Comparison of ENCODE assay signal across 16 mouse cellular contexts in genomic region chr17:49992625-49993603, GRCm38 (mm10).
DNase-seq lines count a peak whose midpoint lies in the region; ATAC-seq and TF ChIP-seq lines count a peak whose summit lies in the region.
"Had no signal": no experiment of that assay in that cellular context is flagged by ENCODE, and none has a peak within 500 bp of the region (broad histone marks: within the 10 kb centered on the region; RNA-seq: fewer than 3 reads in every experiment).

No protein-coding gene starts in this region.

- in situ Hi-C loops in CH12.LX (cut with MboI; ENCODE audit: low pct_ligation_motif_present, low pct_unique_long_range_greater_than_20kb, low sequenced_read_pairs), result no loop called here

- peaks cover 9 to 51% of the 10 kb centered on the region in 2 experiments for H3K36me3 ChIP-seq in CH12.LX (replicated peaks in 1 of 2; ENCODE audit: control insufficient read depth in 1 of 2, insufficient read depth in 1 of 2, low read length in 1 of 2)
- H3K36me3 ChIP-seq in kidney, embryonic 15.5 days, result no peaks in the 10 kb centered on the region
- H3K36me3 ChIP-seq: midbrain, embryonic 12.5 days had no signal

- H3K4me1 ChIP-seq in CH12.LX (ENCODE audit: control insufficient read depth in 1 of 2, insufficient read depth in 2 of 2), result peaks cover 5 to 38% of the 10 kb centered on the region in 2 experiments
- peaks cover 7% of the 10 kb centered on the region for H3K4me1 ChIP-seq in kidney, embryonic 15.5 days
- H3K4me1 ChIP-seq: midbrain, embryonic 12.5 days had no signal

- H3K79me2 ChIP-seq in CH12.LX (replicated peaks; ENCODE audit: control insufficient read depth, extremely low read depth, insufficient read depth, poor library complexity, severe bottlenecking), result no peaks in the 10 kb centered on the region

- no peak overlapping the region for H3K4me3 ChIP-seq in CH12.LX (replicated peaks in 1 of 3; ENCODE audit: low read depth in 2 of 3, low read length in 2 of 3, poor library complexity in 1 of 3)
- H3K4me3 ChIP-seq in kidney, embryonic 15.5 days (replicated peaks), result no peak overlapping the region
- H3K4me3 ChIP-seq: midbrain, embryonic 12.5 days; myocyte had no signal

- dilution Hi-C loops in CH12.LX (cut with MboI; ENCODE audit: extremely low pct_ligation_motif_present, extremely low pct_unique_long_range_greater_than_20kb, low sequenced_read_pairs), result no loop called here

- H3K9me3 ChIP-seq in CH12.LX (replicated peaks; ENCODE audit: low read length), result no peaks in the 10 kb centered on the region
- no peaks in the 10 kb centered on the region for H3K9me3 ChIP-seq in kidney, embryonic 15.5 days (replicated peaks)
- H3K9me3 ChIP-seq: midbrain, embryonic 12.5 days had no signal

- ATAC-seq in inflammation-experienced regulatory T-cells, adult 6 months, result peak; percentile 83
- ATAC-seq in kidney, embryonic 15.5 days (replicated peaks; ENCODE audit: low FRiP score), result no peak
- ATAC-seq: Patski had no signal

- peak; percentile 29; the same call in 1 of the 2 replicates for TF ChIP-seq EP300 in CH12.LX (IDR thresholded peaks at IDR 0.05; ENCODE audit: low read length)

- peak overlapping the region; percentile 32; the same call in 1 of the 2 replicates for H3K27ac ChIP-seq in CH12.LX (ENCODE audit: insufficient read depth, low read depth)
- no peak overlapping the region for H3K27ac ChIP-seq in kidney, embryonic 15.5 days
- H3K27ac ChIP-seq: kidney, postnatal 0 days; midbrain, embryonic 12.5 days had no signal

- H3K27me3 ChIP-seq in CH12.LX (replicated peaks), result no peaks in the 10 kb centered on the region
- H3K27me3 ChIP-seq in kidney, embryonic 15.5 days, result no peaks in the 10 kb centered on the region
- H3K27me3 ChIP-seq: midbrain, embryonic 12.5 days had no signal

- no peak; the same call in 1 of the 2 replicates for TF ChIP-seq RAD21 in CH12.LX (IDR thresholded peaks at IDR 0.05; ENCODE audit: low read depth, low read length)

- WGBS in kidney, embryonic 15.5 days, result 59% methylated on average over 11 of the region's 11 CpGs

- H3K4me2 ChIP-seq in CH12.LX (ENCODE audit: insufficient read depth, low read depth, poor library complexity, severe bottlenecking), result no peak overlapping the region
- H3K4me2 ChIP-seq in kidney, embryonic 15.5 days, result no peak overlapping the region
- H3K4me2 ChIP-seq: heart, embryonic 11.5 days; liver, embryonic 11.5 days; midbrain, embryonic 12.5 days had no signal

- DNase-seq in heart, adult 11 months, result peak; percentile 55
- no peak for DNase-seq in heart, postnatal 14 days
- DNase-seq in layer of hippocampus, adult 9-11 months, result peak; percentile 39
- no peak for DNase-seq in layer of hippocampus, adult 9-10 months (ENCODE audit: low spot score)
- peak; percentile 54 for DNase-seq in CH12.LX (ENCODE audit: extremely low read depth)
- DNase-seq: cerebellum, adult 8-10 months; lung, postnatal 4 days; right cerebral cortex, postnatal 14 days had no signal

- intact Hi-C loops in heart, postnatal 14 days (cut with DNase I), result no loop called here

- H3K9ac ChIP-seq in CH12.LX (ENCODE audit: insufficient read depth, low read depth), result no peak overlapping the region
- H3K9ac ChIP-seq in kidney, embryonic 15.5 days, result no peak overlapping the region
- H3K9ac ChIP-seq: midbrain, embryonic 12.5 days had no signal

- TF ChIP-seq POLR2A in CH12.LX (IDR thresholded peaks at IDR 0.05; ENCODE audit: low read depth, low read length), result no peak

- TF ChIP-seq CTCF in CH12.LX (conservative IDR thresholded peaks at IDR 0.05 in 1 of 2, IDR thresholded peaks at IDR 0.05 in 1 of 2; ENCODE audit: low read depth in 2 of 2, low read length in 2 of 2), result no peak

TF ChIP-seq in CH12.LX, 34 proteins besides CTCF, POLR2A, EP300 and RAD21:
- TF ChIP-seq CHD2 (IDR thresholded peaks at IDR 0.05; ENCODE audit: low read length) (no peak), MEF2A (IDR thresholded peaks at IDR 0.05; ENCODE audit: borderline replicate concordance, low read depth, low read length) (no peak), E2F4 (IDR thresholded peaks at IDR 0.05; ENCODE audit: insufficient replicate concordance, low read depth, low read length) (no peak), MAFK (IDR thresholded peaks at IDR 0.05; ENCODE audit: insufficient replicate concordance, low read length) (no peak), MAX (IDR thresholded peaks at IDR 0.05; ENCODE audit: low read length) (no peak), ZKSCAN1 (IDR thresholded peaks at IDR 0.05; ENCODE audit: borderline replicate concordance, low read depth, low read length) (no peak), ETS1 (conservative IDR thresholded peaks at IDR 0.05; ENCODE audit: low read depth, low read length) (0 out of 2 replicates have a peak, but pooled peaks have one; percentile 18), NELFE (IDR thresholded peaks at IDR 0.05; ENCODE audit: low read depth, low read length) (no peak), JUN (IDR thresholded peaks at IDR 0.05; ENCODE audit: insufficient read depth, low read depth, low read length) (no peak), USF2 (conservative IDR thresholded peaks at IDR 0.05; ENCODE audit: low read depth, low read length) (no peak), SIN3A (IDR thresholded peaks at IDR 0.05; ENCODE audit: low read length) (no peak), SMC3 (IDR thresholded peaks at IDR 0.05; ENCODE audit: low read depth, low read length) (0 out of 2 replicates have a peak, but pooled peaks have one; percentile 8), MXI1 (IDR thresholded peaks at IDR 0.05; ENCODE audit: low read depth, low read length) (peak; percentile 61), HCFC1 (IDR thresholded peaks at IDR 0.05; ENCODE audit: low read depth, low read length) (no peak), TCF12 (IDR thresholded peaks at IDR 0.05; ENCODE audit: low read depth, low read length) (0 out of 2 replicates have a peak, but pooled peaks have one; percentile 14), NRF1 (IDR thresholded peaks at IDR 0.05; ENCODE audit: low read depth, low read length) (no peak), MAZ (IDR thresholded peaks at IDR 0.05; ENCODE audit: low read depth, low read length) (no peak), ELF1 (IDR thresholded peaks at IDR 0.05; ENCODE audit: low read depth, low read length) (no peak), POLR2AphosphoS2 (IDR thresholded peaks at IDR 0.05; ENCODE audit: low read depth, low read length) (no peak), IRF4 (IDR thresholded peaks at IDR 0.05; ENCODE audit: low read depth, low read length) (0 out of 2 replicates have a peak, but pooled peaks have one; percentile 8)

Comparison
In these comparisons a context has a peak if more than half of its experiments do, and no peak if none do; other contexts are left out.
1. DNase-seq: peak in heart, adult 11 months (single experiment), layer of hippocampus, adult 9-11 months (single experiment) and CH12.LX (single experiment); none in heart, postnatal 14 days (0 of 2) and layer of hippocampus, adult 9-10 months (single experiment).